Mouse (Mus musculus) cerebellum, adult 9-11 months (tissue): ENCODE measurements around the gene 4930507D05Rik.
"Not testable (repeated sequence)": the region's sequence is repeated elsewhere in the genome, so short reads cannot be mapped to it uniquely, and the experiment has no call there.

ENCODE experiments used
- DNase-seq: peaks from one replicate; pipeline ENCODE4 v3.0.0; 2022

Gene 4930507D05Rik

DNA sequence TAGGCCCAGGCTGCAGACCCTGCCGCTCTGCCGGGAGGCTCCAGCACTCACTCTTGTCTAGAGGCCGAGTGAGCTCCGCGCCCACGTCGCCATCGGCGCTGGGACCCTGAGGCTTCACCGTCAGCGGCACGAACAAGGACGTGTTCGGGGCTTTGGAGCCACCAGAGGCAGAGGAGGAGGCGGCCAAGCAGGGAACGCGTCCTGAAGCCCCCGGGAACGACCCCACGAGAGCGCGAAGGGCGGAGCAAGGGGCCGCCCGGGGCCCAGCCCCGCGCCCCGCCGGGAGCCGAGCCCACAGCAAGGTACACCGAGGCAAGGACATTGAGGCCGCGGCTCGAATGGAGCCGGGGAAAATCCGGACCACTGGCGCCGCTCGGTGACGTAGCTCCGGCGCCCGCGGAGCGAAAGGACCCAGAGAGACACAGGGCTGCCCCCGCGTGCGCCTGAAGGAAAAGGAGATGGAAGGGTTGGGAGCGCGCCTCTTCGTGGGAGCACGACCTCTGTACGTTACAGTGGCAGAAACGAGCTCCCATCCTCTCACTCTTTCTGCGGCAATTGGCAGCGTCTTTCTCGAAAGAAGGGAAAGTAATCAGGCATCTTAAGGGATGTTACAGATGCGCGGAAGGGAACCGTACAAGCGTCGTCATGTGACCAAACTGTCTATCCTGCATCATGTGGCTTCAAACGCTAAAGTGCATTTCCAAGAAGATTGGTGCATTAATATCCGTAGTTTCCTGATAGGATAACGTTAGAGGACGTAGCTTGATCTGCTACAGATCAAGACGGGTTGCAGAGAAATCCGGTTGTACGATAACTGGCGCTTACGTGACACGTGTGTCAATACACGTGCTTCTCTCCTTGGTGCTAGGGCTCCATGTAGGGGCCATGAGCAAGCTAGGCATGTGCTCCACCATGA lies at the start of gene 4930507D05Rik, which contains the start of gene Supv3l1:
Gene 4930507D05Rik, plus strand, starts transcription at position 126 of the 916 bp plus-strand sequence.
Gene Supv3l1, minus strand, starts transcription at position 375 of the 916 bp plus-strand sequence.
- peak; percentile 88 for DNase-seq

GRCm38 (mm10) chr10:62401641-62402111 lies 47.6 kb upstream of the 4930507D05Rik start:
- DNase-seq = peak; percentile 41

DNA sequence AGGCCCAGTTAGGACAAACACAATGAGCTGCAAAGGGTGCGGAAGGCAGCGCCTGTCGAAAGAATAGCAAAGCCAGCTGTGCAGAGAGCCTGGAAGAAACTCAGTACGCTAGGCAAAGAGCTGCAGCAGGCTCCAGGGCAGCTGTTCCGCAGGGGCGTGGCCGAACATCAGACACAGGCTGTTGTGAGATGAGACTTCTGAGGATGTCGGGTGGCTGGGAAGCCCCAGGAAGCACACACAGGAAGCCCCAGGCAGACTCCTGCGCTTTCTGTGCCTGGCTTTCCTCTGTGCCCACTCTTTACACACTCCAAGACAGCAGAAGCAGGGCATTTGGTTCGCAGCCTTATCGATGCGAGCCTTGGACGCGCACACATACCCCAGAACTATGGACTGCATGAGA lies 44.4 kb upstream of the 4930507D05Rik start:
- no peak for DNase-seq

- peak; percentile 76 for DNase-seq
These were observed 38.3 kb upstream of the 4930507D05Rik start for GRCm38 (mm10) chr10:62410943-62411342.

DNA sequence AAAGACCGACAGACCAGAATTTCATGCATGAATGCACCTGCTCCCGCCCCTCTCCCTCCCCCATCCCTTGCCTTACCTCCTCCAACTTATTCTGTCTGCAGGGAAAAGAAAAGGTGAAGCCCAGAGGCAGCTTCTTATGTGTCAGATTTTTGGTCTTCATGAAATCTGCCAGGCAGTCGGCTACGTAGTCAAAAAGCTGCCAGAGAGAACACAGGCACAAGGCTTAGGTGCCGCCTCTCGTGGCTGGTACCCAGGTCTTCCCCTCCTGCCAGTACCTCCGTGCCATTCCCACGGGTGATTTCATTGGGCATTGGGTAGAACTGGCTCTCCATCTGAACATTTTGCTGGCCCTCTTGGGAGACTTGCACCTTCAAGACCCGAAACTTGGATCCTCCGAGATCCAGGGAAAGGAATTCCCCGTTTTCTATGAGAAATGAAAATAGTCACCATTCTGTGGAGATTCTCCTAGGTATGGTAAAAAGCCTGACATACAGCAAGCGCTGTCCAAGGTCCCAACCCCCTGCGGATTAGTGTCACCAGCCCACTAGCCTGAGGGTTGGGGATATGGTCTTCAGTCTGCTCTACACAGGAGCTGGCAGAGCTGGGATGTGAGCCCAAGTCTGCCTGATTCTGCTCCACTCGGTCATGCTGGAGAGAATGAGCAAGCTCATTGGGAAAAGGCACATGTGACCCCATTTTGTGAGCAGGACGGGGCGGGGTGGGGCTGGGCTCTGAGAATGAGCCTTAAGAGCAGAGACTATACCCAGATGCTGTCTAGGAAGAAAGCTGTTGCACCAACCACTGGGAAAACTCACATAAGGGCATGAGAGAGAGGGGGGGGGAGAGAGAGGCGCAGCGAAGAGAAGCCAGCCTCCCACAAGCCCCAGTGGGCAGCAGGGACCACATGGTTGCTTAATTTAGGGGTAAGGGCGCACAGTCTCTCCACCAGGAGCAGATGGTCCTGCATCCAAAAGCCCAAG lies 37.6 kb upstream of the 4930507D05Rik start:
- peak; percentile 31 for DNase-seq

DNA sequence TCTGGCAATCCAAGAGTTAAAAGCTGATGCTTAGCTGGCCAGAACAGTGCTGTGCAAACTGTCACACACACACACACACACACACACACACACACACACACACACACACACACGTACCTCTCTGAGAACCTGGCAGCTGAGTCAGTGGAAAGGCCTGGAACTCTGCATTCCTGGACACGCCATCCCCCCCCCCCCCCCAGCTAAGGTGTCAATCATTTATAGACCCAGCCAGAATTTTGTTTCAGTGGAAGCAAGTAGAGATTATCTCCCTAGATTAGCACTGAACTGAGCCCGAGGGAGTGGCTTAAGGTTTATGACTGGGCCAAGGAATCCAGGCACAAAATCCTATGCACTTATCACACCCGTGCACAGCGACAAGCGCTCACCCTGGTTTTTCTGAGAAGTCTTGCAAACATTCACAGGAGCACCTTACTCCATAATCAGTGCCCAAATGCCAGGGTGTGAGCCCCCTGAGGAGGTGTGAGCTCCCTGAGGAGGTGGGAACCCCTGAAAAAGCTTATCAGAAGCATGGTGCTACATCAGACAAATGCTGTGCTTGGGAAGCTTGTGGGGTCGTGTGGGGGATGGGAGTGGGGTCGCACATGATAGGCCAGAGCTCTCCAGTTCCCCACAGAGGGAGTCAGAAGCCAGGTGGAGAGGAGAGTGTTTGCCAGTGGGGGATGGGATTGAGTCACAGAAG lies 36.2 kb upstream of the 4930507D05Rik start:
- DNase-seq = no peak

DNA sequence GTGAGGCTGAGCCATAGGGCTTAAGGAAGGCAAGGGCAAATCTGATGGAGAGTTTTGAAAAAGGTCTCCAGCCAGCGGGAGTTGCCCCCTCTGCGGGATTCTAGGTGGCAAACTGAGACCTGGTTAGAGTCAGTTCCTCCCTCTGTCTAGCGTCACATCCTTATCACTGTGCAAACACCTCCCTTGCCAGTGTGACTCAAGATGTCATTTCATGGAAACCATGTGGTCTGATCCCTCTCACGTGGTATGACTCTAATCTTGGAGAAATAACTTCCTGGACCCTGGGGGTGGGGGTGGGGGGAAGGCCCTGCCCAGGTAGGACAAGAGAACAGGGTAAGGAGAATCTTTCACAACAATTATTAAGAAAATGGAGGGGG lies 35.7 kb upstream of the 4930507D05Rik start:
- no peak for DNase-seq

- DNase-seq = no peak
These were observed 30.4 kb upstream of the 4930507D05Rik start for GRCm38 (mm10) chr10:62418831-62419356.

DNA sequence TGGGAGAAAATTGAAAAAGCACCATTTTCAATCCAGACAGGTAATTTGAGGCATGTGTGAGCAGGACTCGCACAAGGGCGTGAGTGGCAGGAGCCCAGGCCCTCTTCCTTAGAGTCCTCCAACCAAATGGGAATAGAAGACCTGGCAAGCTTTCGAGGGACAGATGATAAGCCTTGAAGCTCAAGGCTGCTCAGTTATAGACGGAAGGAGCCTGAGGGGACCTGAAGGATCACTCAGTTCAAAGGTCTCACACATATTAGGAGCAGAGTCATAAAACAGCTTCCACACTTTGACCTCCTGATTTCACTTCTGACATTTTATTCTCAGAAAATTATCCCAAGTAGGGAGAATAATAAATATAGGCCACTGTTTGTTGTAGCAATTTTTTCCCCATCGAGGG lies 29.9 kb upstream of the 4930507D05Rik start:
- no peak for DNase-seq

DNA sequence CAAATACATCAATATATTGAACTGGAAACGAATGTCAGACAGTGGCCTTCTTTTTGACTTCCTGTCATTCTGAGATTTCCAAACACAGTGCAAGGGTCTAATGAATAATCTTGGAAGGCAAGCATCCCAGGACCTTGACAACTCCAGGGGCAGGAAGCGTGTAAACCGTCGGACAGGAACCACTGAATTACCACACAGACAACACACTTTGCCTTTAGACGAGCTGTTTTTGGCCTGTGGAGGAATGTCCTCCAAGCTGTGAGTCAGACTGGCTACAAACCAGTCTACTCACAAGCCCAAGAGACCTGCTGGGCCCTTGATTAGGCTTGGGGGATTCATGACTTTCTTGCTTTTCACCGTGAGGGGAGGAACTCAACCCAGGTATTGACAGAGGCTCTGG lies 28.9 kb upstream of the 4930507D05Rik start:
- no peak for DNase-seq

GRCm38 (mm10) chr10:62421127-62421526 lies 28.2 kb upstream of the 4930507D05Rik start:
- DNase-seq = no peak

DNA sequence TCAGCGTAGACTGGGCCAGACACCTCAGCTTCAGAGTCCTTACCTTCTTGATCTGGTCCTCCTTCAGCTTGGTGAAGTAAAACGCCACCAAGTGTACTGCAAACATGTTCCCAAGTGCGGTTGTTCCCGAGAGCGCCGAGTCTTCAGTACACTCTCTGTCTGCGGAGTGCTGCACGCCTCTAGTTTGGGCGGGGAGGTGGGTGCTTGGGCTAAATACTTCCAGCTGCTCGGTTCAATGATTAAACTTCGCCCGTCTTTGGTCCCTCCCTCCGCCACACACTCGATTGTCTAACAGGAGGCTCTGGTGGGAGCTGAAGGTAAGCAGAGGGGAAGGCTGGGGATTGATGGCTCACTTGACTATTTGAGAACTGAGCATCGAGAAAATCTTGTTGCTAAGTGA lies 27.0 kb upstream of the 4930507D05Rik start, which contains the start of gene Hkdc1:
Gene Hkdc1, minus strand, starts transcription at position 237 of the 400 bp plus-strand sequence.
- no peak for DNase-seq

DNA sequence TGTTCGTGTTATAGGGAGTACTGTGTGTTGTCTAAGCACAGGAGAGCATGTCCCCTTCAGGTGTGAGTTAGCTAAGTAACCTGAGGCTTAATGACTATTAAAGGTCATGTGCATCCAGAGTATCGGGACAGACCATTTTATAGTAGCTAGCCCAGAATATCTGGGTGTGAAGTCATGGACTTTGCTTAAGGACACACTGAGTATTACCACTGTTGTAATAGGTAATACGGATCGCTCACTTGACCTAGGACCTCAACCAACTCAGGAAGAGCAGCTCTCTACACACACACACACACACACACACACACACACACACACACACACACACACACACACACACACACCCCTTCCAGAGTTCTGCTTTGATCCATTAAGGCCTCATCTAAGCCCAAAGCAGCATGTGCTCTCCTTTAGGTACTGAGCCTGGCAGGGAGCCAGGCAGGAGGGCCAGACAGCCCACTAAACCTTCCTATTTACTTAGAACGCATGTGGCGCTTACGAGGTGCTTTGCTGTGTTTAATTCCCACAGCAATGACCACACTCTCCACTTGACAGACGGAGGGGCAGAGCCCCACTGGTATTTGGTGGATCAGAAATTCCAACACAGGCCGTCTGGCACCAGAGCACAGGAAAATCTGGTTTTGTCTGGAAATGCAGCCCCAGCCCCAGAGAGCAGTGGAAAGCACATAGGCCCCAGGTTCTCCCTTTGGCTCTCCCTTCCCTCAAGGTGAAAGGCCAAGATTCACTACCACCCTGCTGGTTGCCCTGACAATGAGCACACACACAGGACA lies 24.0 kb upstream of the 4930507D05Rik start:
- DNase-seq = no peak

DNA sequence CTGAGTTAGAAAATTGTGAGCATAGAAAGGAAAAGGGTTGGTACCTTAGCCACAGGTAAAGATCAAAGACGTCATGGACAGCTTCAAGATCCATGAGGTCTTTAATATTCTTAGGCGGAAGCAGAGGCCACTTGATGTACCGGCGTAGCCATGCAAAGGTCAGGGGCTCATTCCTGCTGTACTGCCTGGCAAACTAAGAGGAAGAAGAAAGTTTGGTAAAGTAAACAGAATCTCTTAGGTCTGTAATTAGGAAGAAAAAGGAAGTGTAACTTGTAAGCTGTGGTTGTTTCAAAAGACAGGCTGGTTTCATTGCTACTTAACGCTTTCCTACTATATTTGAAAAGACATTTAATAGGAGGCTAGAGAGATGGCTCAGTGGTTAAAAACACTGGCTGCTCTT lies 18.9 kb upstream of the 4930507D05Rik start:
- DNase-seq = no peak

DNA sequence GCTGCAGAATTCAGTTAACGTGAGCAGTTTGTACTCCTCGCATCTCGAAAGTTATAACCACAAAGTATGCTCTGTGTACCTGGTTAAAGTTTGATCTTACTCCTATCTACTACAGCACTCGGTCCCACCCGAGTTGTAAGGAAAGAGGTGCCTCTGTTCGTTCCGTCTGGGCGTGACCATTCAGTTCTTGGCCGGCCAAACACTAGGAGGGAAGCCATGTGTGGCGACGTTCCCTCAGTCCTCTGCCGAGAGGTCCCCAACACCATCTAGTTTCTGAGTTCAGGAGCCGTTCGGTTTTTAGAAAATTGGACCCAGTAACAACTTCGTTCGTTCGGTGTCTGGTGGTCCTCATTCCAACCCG lies 971 bp downstream of the 4930507D05Rik start:
- DNase-seq = no peak

DNA sequence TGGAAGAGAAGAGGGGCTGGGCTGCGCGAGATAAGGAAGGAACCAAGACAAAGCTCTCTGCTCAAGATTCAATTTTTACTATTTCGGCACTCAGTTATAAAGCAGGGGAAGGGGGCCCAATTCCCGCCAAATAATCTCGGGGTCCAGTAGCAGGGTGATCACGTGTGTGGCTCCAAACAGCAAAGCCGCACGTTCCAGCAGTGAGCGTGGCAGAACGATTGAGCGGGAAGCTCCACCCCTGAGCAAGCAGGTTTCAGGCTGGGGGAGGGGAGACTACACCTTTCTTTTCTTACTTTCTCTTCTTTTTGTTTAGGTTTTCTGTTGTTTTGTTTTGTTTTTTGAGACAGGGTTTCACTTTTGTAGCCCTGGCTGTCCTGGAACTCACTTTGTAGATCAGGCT lies 2.7 kb downstream of the 4930507D05Rik start:
- not testable (repeated sequence) for DNase-seq

GRCm38 (mm10) chr10:62461321-62461720 lies 12.0 kb downstream of the 4930507D05Rik start:
- DNase-seq = no peak

- no peak for DNase-seq
These were observed 20.4 kb downstream of the 4930507D05Rik start for GRCm38 (mm10) chr10:62469736-62470135.

DNA sequence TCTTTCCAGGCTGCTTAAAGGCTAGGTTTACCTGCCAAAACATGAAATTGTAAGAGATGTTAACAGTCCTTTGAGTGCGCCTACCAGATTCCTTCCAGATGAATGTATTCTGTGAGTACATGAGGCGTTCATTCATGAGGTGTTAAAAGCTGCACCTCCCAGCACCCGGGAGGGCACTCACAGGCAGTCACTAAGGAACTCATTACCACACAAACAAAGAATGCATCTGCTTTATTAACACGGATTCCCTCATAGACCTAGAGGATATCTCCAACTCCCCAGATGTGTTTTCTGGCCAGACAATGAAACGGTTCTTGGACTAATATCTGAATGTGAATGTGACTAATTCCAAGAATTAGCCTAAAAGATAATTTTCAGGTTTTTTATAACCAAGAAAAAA lies 21.8 kb downstream of the 4930507D05Rik start:
- DNase-seq = no peak

- no peak for DNase-seq
These were observed 25.7 kb downstream of the 4930507D05Rik start for GRCm38 (mm10) chr10:62474944-62475343.

GRCm38 (mm10) chr10:62476980-62477379 lies 27.7 kb downstream of the 4930507D05Rik start:
- no peak for DNase-seq
